Mouse (Mus musculus): ENCODE data around the gene 4933427I04Rik. TPM values are rescaled to one million over a fixed set of nuclear protein-coding genes. Genes with fewer than 3 reads are reported as not detected.

Gene 4933427I04Rik
- not detected in 2 replicates for polyA plus RNA-seq (2016; fragmentation: Nextera tagmentation; extraction: Ambion mirVana)

- Histone ChIP-seq H3K36me3 (replicated peaks) (no peaks in the 10 kb centered on the region), H3K27me3 (replicated peaks; ENCODE audit: low read depth, poor library complexity, severe bottlenecking) (no peaks in the 10 kb centered on the region), H3K27ac (replicated peaks) (no peak within 1 kb of the TSS), H3K4me3 (no peak within 1 kb of the TSS), H3K4me1 (no peaks in the 10 kb centered on the region), H3K9me3 (no peaks in the 10 kb centered on the region)
- WGBS, result 83% methylated on average over 3 of the region's 3 CpGs
- no peak for DNase-seq (ENCODE audit: low spot score)
Observed at GRCm38 (mm10) chr4:123859379-123859778, at the start of gene 4933427I04Rik. 4933427I04Rik (plus strand) TSS chr4:123859679.

GRCm38 (mm10) chr4:123810475-123811295, 48.8 kb upstream of the 4933427I04Rik start:
- Histone ChIP-seq H3K36me3 (replicated peaks) (no peaks in the 10 kb centered on the region), H3K9me3 (no peaks in the 10 kb centered on the region), H3K27ac (replicated peaks) (no peak overlapping the region), H3K27me3 (replicated peaks; ENCODE audit: low read depth, poor library complexity, severe bottlenecking) (no peaks in the 10 kb centered on the region), H3K4me1 (peaks cover 7% of the 10 kb centered on the region; the same call in 1 of the 2 replicates), H3K4me3 (no peak overlapping the region)
- 83% methylated on average over 12 of the region's 12 CpGs for WGBS
- no peak for DNase-seq (ENCODE audit: low spot score)

- Histone ChIP-seq H3K4me1 (peaks cover 7% of the 10 kb centered on the region; the same call in 1 of the 2 replicates), H3K4me3 (no peak overlapping the region), H3K36me3 (replicated peaks) (no peaks in the 10 kb centered on the region), H3K27ac (replicated peaks) (no peak overlapping the region), H3K27me3 (replicated peaks; ENCODE audit: low read depth, poor library complexity, severe bottlenecking) (no peaks in the 10 kb centered on the region), H3K9me3 (no peaks in the 10 kb centered on the region)
- no peak for DNase-seq (ENCODE audit: low spot score)
- 78% methylated on average over 3 of the region's 3 CpGs for WGBS
Observed at GRCm38 (mm10) chr4:123812525-123812924, 47.0 kb upstream of the 4933427I04Rik start.

- H3K9me3 ChIP-seq, result no peaks in the 10 kb centered on the region
- no peak overlapping the region for H3K27ac ChIP-seq (replicated peaks)
- 77% methylated on average over 7 of the region's 7 CpGs for WGBS
- H3K4me1 ChIP-seq, result peaks cover 7% of the 10 kb centered on the region; the same call in 1 of the 2 replicates
- H3K27me3 ChIP-seq (replicated peaks; ENCODE audit: low read depth, poor library complexity, severe bottlenecking), result no peaks in the 10 kb centered on the region
- H3K36me3 ChIP-seq (replicated peaks), result no peaks in the 10 kb centered on the region
- DNase-seq (ENCODE audit: low spot score), result no peak
- H3K4me3 ChIP-seq, result no peak overlapping the region
Observed at GRCm38 (mm10) chr4:123814030-123814501, 45.4 kb upstream of the 4933427I04Rik start.

- peak; percentile 18 for DNase-seq (ENCODE audit: low spot score)
- H3K27ac ChIP-seq (replicated peaks), result no peak overlapping the region
- WGBS, result 57% methylated on average over 4 of the region's 4 CpGs
Observed at GRCm38 (mm10) chr4:123819093-123819610, 40.3 kb upstream of the 4933427I04Rik start.

GRCm38 (mm10) chr4:123842126-123842525, 17.4 kb upstream of the 4933427I04Rik start:
- no peak for DNase-seq (ENCODE audit: low spot score)
- no peak overlapping the region for H3K27ac ChIP-seq (replicated peaks)
- no peaks in the 10 kb centered on the region for H3K36me3 ChIP-seq (replicated peaks)
- H3K4me3 ChIP-seq, result no peak overlapping the region
- H3K27me3 ChIP-seq (replicated peaks; ENCODE audit: low read depth, poor library complexity, severe bottlenecking), result no peaks in the 10 kb centered on the region
- H3K9me3 ChIP-seq, result no peaks in the 10 kb centered on the region
- WGBS, result 88% methylated on average over 8 of the region's 8 CpGs
- no peaks in the 10 kb centered on the region for H3K4me1 ChIP-seq

More at GRCm38 (mm10) chr4:123819093-123819610, 40.3 kb upstream of the 4933427I04Rik start:
- no peak overlapping the region for H3K4me3 ChIP-seq
- no peaks in the 10 kb centered on the region for H3K9me3 ChIP-seq
- H3K4me1 ChIP-seq, result 0 out of 2 replicates have a peak, but pooled peaks cover 6% of the 10 kb centered on the region
- H3K27me3 ChIP-seq (replicated peaks; ENCODE audit: low read depth, poor library complexity, severe bottlenecking), result no peaks in the 10 kb centered on the region
- no peaks in the 10 kb centered on the region for H3K36me3 ChIP-seq (replicated peaks)

- 0 out of 2 replicates have a peak, but pooled peaks cover 2% of the 10 kb centered on the region for H3K9me3 ChIP-seq
- H3K4me1 ChIP-seq, result no peaks in the 10 kb centered on the region
- no peaks in the 10 kb centered on the region for H3K27me3 ChIP-seq (replicated peaks; ENCODE audit: low read depth, poor library complexity, severe bottlenecking)
- DNase-seq (ENCODE audit: low spot score), result no peak
- 75% methylated on average over 4 of the region's 4 CpGs for WGBS
- no peaks in the 10 kb centered on the region for H3K36me3 ChIP-seq (replicated peaks)
- no peak overlapping the region for H3K4me3 ChIP-seq
- H3K27ac ChIP-seq (replicated peaks), result no peak overlapping the region
Observed at GRCm38 (mm10) chr4:123856888-123857287, 2.6 kb upstream of the 4933427I04Rik start.

- H3K9me3 ChIP-seq, result no peaks in the 10 kb centered on the region
- no peaks in the 10 kb centered on the region for H3K4me1 ChIP-seq
- no peak overlapping the region for H3K4me3 ChIP-seq
- no peaks in the 10 kb centered on the region for H3K27me3 ChIP-seq (replicated peaks; ENCODE audit: low read depth, poor library complexity, severe bottlenecking)
- DNase-seq (ENCODE audit: low spot score), result no peak
- H3K36me3 ChIP-seq (replicated peaks), result no peaks in the 10 kb centered on the region
- 87% methylated on average over 7 of the region's 7 CpGs for WGBS
- H3K27ac ChIP-seq (replicated peaks), result no peak overlapping the region
Observed at GRCm38 (mm10) chr4:123858090-123858489, 1.4 kb upstream of the 4933427I04Rik start.

- no peaks in the 10 kb centered on the region for H3K4me1 ChIP-seq
- WGBS, result 72% methylated on average over 2 of the region's 2 CpGs
- no peaks in the 10 kb centered on the region for H3K27me3 ChIP-seq (replicated peaks; ENCODE audit: low read depth, poor library complexity, severe bottlenecking)
- no peaks in the 10 kb centered on the region for H3K9me3 ChIP-seq
- no peak for DNase-seq (ENCODE audit: low spot score)
- no peaks in the 10 kb centered on the region for H3K36me3 ChIP-seq (replicated peaks)
- H3K27ac ChIP-seq (replicated peaks), result no peak overlapping the region
- no peak overlapping the region for H3K4me3 ChIP-seq
Observed at GRCm38 (mm10) chr4:123859803-123860202, 324 bp downstream of the 4933427I04Rik start.

GRCm38 (mm10) chr4:123860621-123861020, 1.1 kb downstream of the 4933427I04Rik start:
- WGBS, result 82% methylated on average over 5 of the region's 5 CpGs
- H3K36me3 ChIP-seq (replicated peaks), result no peaks in the 10 kb centered on the region
- no peak for DNase-seq (ENCODE audit: low spot score)
- no peak overlapping the region for H3K27ac ChIP-seq (replicated peaks)
- H3K4me3 ChIP-seq, result no peak overlapping the region
- H3K9me3 ChIP-seq, result no peaks in the 10 kb centered on the region
- H3K27me3 ChIP-seq (replicated peaks; ENCODE audit: low read depth, poor library complexity, severe bottlenecking), result no peaks in the 10 kb centered on the region
- no peaks in the 10 kb centered on the region for H3K4me1 ChIP-seq

- Histone ChIP-seq H3K9me3 (no peaks in the 10 kb centered on the region), H3K4me1 (0 out of 2 replicates have a peak, but pooled peaks cover 4% of the 10 kb centered on the region), H3K36me3 (replicated peaks) (no peaks in the 10 kb centered on the region), H3K27ac (replicated peaks) (no peak overlapping the region), H3K27me3 (replicated peaks; ENCODE audit: low read depth, poor library complexity, severe bottlenecking) (no peaks in the 10 kb centered on the region), H3K4me3 (no peak overlapping the region)
- DNase-seq (ENCODE audit: low spot score), result no peak
- 95% methylated on average over 5 of the region's 5 CpGs for WGBS
Observed at GRCm38 (mm10) chr4:123893726-123894125, 34.2 kb downstream of the 4933427I04Rik start.

GRCm38 (mm10) chr4:123894295-123894694, 34.8 kb downstream of the 4933427I04Rik start:
- H3K4me3 ChIP-seq, result no peak overlapping the region
- DNase-seq (ENCODE audit: low spot score), result no peak
- H3K27me3 ChIP-seq (replicated peaks; ENCODE audit: low read depth, poor library complexity, severe bottlenecking), result no peaks in the 10 kb centered on the region
- H3K9me3 ChIP-seq, result no peaks in the 10 kb centered on the region
- 88% methylated on average over 4 of the region's 4 CpGs for WGBS
- 0 out of 2 replicates have a peak, but pooled peaks cover 4% of the 10 kb centered on the region for H3K4me1 ChIP-seq
- H3K36me3 ChIP-seq (replicated peaks), result no peaks in the 10 kb centered on the region
- H3K27ac ChIP-seq (replicated peaks), result no peak overlapping the region

GRCm38 (mm10) chr4:123898696-123899095, 39.2 kb downstream of the 4933427I04Rik start:
- Histone ChIP-seq H3K36me3 (replicated peaks) (no peaks in the 10 kb centered on the region), H3K4me3 (no peak overlapping the region), H3K27ac (replicated peaks) (no peak overlapping the region), H3K9me3 (no peaks in the 10 kb centered on the region), H3K4me1 (no peaks in the 10 kb centered on the region), H3K27me3 (replicated peaks; ENCODE audit: low read depth, poor library complexity, severe bottlenecking) (no peaks in the 10 kb centered on the region)
- DNase-seq (ENCODE audit: low spot score), result peak; percentile 53
- WGBS, result 11% methylated on average over 5 of the region's 5 CpGs
